In the genomic region with DNA sequence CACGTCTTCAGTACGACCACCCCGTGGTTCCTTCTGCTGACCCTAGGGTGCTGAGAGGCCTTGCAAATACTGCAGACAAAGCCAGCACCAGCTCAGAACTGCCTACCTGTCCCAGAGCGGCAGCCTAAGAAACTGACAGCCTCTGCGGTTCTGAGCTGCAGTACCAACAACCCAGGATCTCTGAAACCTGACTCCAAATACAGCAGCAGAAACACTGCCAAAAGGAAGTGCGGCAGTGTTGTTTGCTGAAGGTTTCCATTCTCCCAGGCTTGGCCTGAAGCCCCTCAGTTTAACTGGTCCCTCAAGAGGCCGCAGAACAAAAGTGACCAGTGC, we compare ENCODE assay signal across 8 mouse cellular contexts. TPM values are rescaled to one million over a fixed set of nuclear protein-coding genes. Genes with fewer than 3 reads are reported as not detected.
A peak's percentile ranks its signal among the peaks of the same experiment; 100 is the strongest.
DNase-seq lines count a peak whose midpoint lies in the region; ATAC-seq and TF ChIP-seq lines count a peak whose summit lies in the region.

No protein-coding gene starts in this region.

- H3K9me3 ChIP-seq in embryonic facial prominence, embryonic 15.5 days (replicated peaks) = no peaks in the 10 kb centered on the region
- no peaks in the 10 kb centered on the region for H3K9me3 ChIP-seq in hindbrain, embryonic 13.5 days
- no peaks in the 10 kb centered on the region for H3K9me3 ChIP-seq in liver, embryonic 13.5 days (replicated peaks)
- H3K9me3 ChIP-seq in neural tube, embryonic 14.5 days (ENCODE audit: control insufficient read depth, low read length) = no peaks in the 10 kb centered on the region

- TF ChIP-seq POLR2A in thymus, adult 2 months (IDR thresholded peaks at IDR 0.05; ENCODE audit: control insufficient read depth, extremely low read depth, insufficient read depth, low read length, poor library complexity) = no peak

- 19% methylated on average over 7 of the region's 7 CpGs for WGBS in thymus, adult 2 months
- WGBS in embryonic facial prominence, embryonic 15.5 days = 16% methylated on average over 7 of the region's 7 CpGs
- 39% methylated on average over 7 of the region's 7 CpGs for WGBS in hindbrain, embryonic 13.5 days
- WGBS in liver, embryonic 13.5 days (ENCODE audit: insufficient replicate concordance) = 43% methylated on average over 7 of the region's 7 CpGs
- 32% methylated on average over 7 of the region's 7 CpGs for WGBS in neural tube, embryonic 14.5 days

- no peak overlapping the region; the same call in 1 of the 2 replicates for H3K9ac ChIP-seq in embryonic facial prominence, embryonic 15.5 days
- H3K9ac ChIP-seq in hindbrain, embryonic 13.5 days = peak overlapping the region; percentile 92
- peak overlapping the region; percentile 88 for H3K9ac ChIP-seq in liver, embryonic 13.5 days
- peak overlapping the region; percentile 95 for H3K9ac ChIP-seq in neural tube, embryonic 14.5 days (replicated peaks; ENCODE audit: low read depth, low read length)

- no peak for TF ChIP-seq CTCF in thymus, adult 2 months (IDR thresholded peaks at IDR 0.05; ENCODE audit: borderline replicate concordance, control insufficient read depth, extremely low read depth, insufficient read depth, low read length, poor library complexity)

- H3K4me1 ChIP-seq in thymus, adult 2 months (replicated peaks; ENCODE audit: control insufficient read depth, insufficient read depth, low read length) = peaks cover 35% of the 10 kb centered on the region
- peaks cover 48% of the 10 kb centered on the region for H3K4me1 ChIP-seq in embryonic facial prominence, embryonic 15.5 days
- H3K4me1 ChIP-seq in hindbrain, embryonic 13.5 days (replicated peaks) = peaks cover 63% of the 10 kb centered on the region
- peaks cover 55% of the 10 kb centered on the region for H3K4me1 ChIP-seq in liver, embryonic 13.5 days (replicated peaks)
- H3K4me1 ChIP-seq in neural tube, embryonic 14.5 days (ENCODE audit: control insufficient read depth, insufficient read depth, low read length) = peaks cover 44% of the 10 kb centered on the region

- peak overlapping the region; percentile 61; the same call in 1 of the 2 replicates for H3K27ac ChIP-seq in thymus, adult 2 months (ENCODE audit: control insufficient read depth, insufficient read depth, low read length)
- peak overlapping the region; percentile 82 for H3K27ac ChIP-seq in embryonic facial prominence, embryonic 15.5 days (replicated peaks)
- no peak overlapping the region for H3K27ac ChIP-seq in hindbrain, embryonic 13.5 days
- no peak overlapping the region for H3K27ac ChIP-seq in liver, embryonic 13.5 days
- no peak overlapping the region; the same call in 1 of the 2 replicates for H3K27ac ChIP-seq in neural tube, embryonic 14.5 days (ENCODE audit: low read depth, low read length)

- H3K27me3 ChIP-seq in thymus, adult 2 months (ENCODE audit: control insufficient read depth, insufficient read depth, low read length) = no peaks in the 10 kb centered on the region
- H3K27me3 ChIP-seq in embryonic facial prominence, embryonic 15.5 days = no peaks in the 10 kb centered on the region
- no peaks in the 10 kb centered on the region for H3K27me3 ChIP-seq in hindbrain, embryonic 13.5 days
- no peaks in the 10 kb centered on the region for H3K27me3 ChIP-seq in liver, embryonic 13.5 days
- H3K27me3 ChIP-seq in neural tube, embryonic 14.5 days (ENCODE audit: control insufficient read depth, insufficient read depth, low read length) = no peaks in the 10 kb centered on the region

- ATAC-seq in embryonic facial prominence, embryonic 15.5 days (ENCODE audit: insufficient number of reproducible peaks, low FRiP score, low TSS enrichment, low read depth) = no peak
- no peak for ATAC-seq in hindbrain, embryonic 13.5 days (ENCODE audit: low FRiP score)
- ATAC-seq in liver, embryonic 13.5 days (ENCODE audit: low read depth) = no peak
- no peak for ATAC-seq in neural tube, embryonic 14.5 days (ENCODE audit: low read depth)
- no peak for ATAC-seq in activated CD4-positive, CD25-positive, alpha-beta regulatory T cell, adult 4 months

- H3K36me3 ChIP-seq in thymus, adult 2 months (ENCODE audit: control insufficient read depth, insufficient read depth, low read length) = no peaks in the 10 kb centered on the region
- H3K36me3 ChIP-seq in embryonic facial prominence, embryonic 15.5 days = no peaks in the 10 kb centered on the region; the same call in 1 of the 2 replicates
- no peaks in the 10 kb centered on the region for H3K36me3 ChIP-seq in hindbrain, embryonic 13.5 days
- H3K36me3 ChIP-seq in liver, embryonic 13.5 days = no peaks in the 10 kb centered on the region
- H3K36me3 ChIP-seq in neural tube, embryonic 14.5 days (ENCODE audit: control insufficient read depth, insufficient read depth, low read length) = no peaks in the 10 kb centered on the region

- H3K4me2 ChIP-seq in embryonic facial prominence, embryonic 15.5 days (replicated peaks) = peak overlapping the region; percentile 87
- H3K4me2 ChIP-seq in hindbrain, embryonic 13.5 days = peak overlapping the region; percentile 91
- H3K4me2 ChIP-seq in liver, embryonic 13.5 days = peak overlapping the region; percentile 100
- H3K4me2 ChIP-seq in neural tube, embryonic 14.5 days (ENCODE audit: low read depth, low read length) = peak overlapping the region; percentile 74

- H3K4me3 ChIP-seq in thymus, adult 2 months (ENCODE audit: control insufficient read depth, insufficient read depth, low read length) = peak overlapping the region; percentile 81
- H3K4me3 ChIP-seq in embryonic facial prominence, embryonic 15.5 days (replicated peaks) = peak overlapping the region; percentile 90
- peak overlapping the region; percentile 91 for H3K4me3 ChIP-seq in hindbrain, embryonic 13.5 days
- H3K4me3 ChIP-seq in liver, embryonic 13.5 days (replicated peaks) = peak overlapping the region; percentile 83
- peak overlapping the region; percentile 92 for H3K4me3 ChIP-seq in neural tube, embryonic 14.5 days (ENCODE audit: low read depth, low read length)

- DNase-seq in thymus, adult 2 months = no peak
- no peak for DNase-seq in thymus, postnatal 4 days
- no peak for DNase-seq in liver, embryonic 13.5 days
- DNase-seq in left cerebral cortex, adult 8-10 months (ENCODE audit: low spot score in 2 of 2) = no peak

RNA-seq across cellular contexts. Expression of a gene that starts 1.3 kb away (rescaled TPM):
- polyA plus RNA-seq in thymus, adult 2 months (2012; rRNA removed) = 122 and 146 TPM in 2 replicates
- polyA plus RNA-seq in embryonic facial prominence, embryonic 15.5 days (2015; fragmentation: Nextera tagmentation; extraction: Ambion mirVana) = 26.5 and 26.7 TPM in 2 replicates
- 15.5 and 18.0 TPM in 2 replicates for polyA plus RNA-seq in hindbrain, embryonic 13.5 days (2015; fragmentation: Nextera tagmentation; extraction: Ambion mirVana)
- 3.0 and 3.5 TPM in 2 replicates for polyA plus RNA-seq in liver, embryonic 13.5 days (2015; fragmentation: Nextera tagmentation; extraction: Ambion mirVana)
- 26.8 and 26.9 TPM in 2 replicates for polyA plus RNA-seq in neural tube, embryonic 14.5 days (2014; fragmentation: Nextera tagmentation; extraction: Ambion mirVana)
- 1 to 10 TPM; 3.0 to 3.1 TPM for polyA plus RNA-seq in activated CD4-positive, CD25-positive, alpha-beta regulatory T cell, adult 4 months (2017; shearing (Covaris generic))
- total RNA-seq in left cerebral cortex, adult 8-10 months (2022) = 10 to 100 TPM; 59.8 to 63.5 (median 62.6) TPM

RNA-seq across cellular contexts. Expression of a gene that starts 3.6 kb away (rescaled TPM):
- 25.2 and 30.1 TPM in 2 replicates for polyA plus RNA-seq in thymus, adult 2 months (2012; rRNA removed)
- polyA plus RNA-seq in embryonic facial prominence, embryonic 15.5 days (2015; fragmentation: Nextera tagmentation; extraction: Ambion mirVana) = 39.6 and 42.8 TPM in 2 replicates
- 69.7 and 71.6 TPM in 2 replicates for polyA plus RNA-seq in hindbrain, embryonic 13.5 days (2015; fragmentation: Nextera tagmentation; extraction: Ambion mirVana)
- 12.8 and 14.1 TPM in 2 replicates for polyA plus RNA-seq in liver, embryonic 13.5 days (2015; fragmentation: Nextera tagmentation; extraction: Ambion mirVana)
- 68.8 and 89.2 TPM in 2 replicates for polyA plus RNA-seq in neural tube, embryonic 14.5 days (2014; fragmentation: Nextera tagmentation; extraction: Ambion mirVana)
- 1 to 10 TPM; 7.0 to 7.8 TPM for polyA plus RNA-seq in activated CD4-positive, CD25-positive, alpha-beta regulatory T cell, adult 4 months (2017; shearing (Covaris generic))
- total RNA-seq in left cerebral cortex, adult 8-10 months (2022) = 10 to 100 TPM; 89.8 to 97.2 (median 91.2) TPM

Comparison
In these comparisons a context has a peak if more than half of its experiments do, and no peak if none do; other contexts are left out.
1. H3K27ac ChIP-seq: peak in thymus, adult 2 months (single experiment) and embryonic facial prominence, embryonic 15.5 days (single experiment); none in hindbrain, embryonic 13.5 days (single experiment), liver, embryonic 13.5 days (single experiment) and neural tube, embryonic 14.5 days (single experiment).
2. Peak in every context shown above with its lines, with median percentiles within 50 percentile points of each other: H3K4me3 ChIP-seq and H3K4me2 ChIP-seq.